Mouse (Mus musculus): ENCODE results near the gene Dtnbp1. TPM values are rescaled to one million over a fixed set of nuclear protein-coding genes. Genes with fewer than 3 reads are reported as not detected.

Gene Dtnbp1
- polyA plus RNA-seq, 1 experiment from 2014 or later = 133 TPM

GRCm38 (mm10) chr13:44921095-44921494, 80.9 kb downstream of the Dtnbp1 start:
- H3K4me1 ChIP-seq (ENCODE audit: control insufficient read depth, insufficient read depth, low read depth, low read length) = no peaks in the 10 kb centered on the region; the same call in 1 of the 2 replicates
- no peaks in the 10 kb centered on the region for H3K27me3 ChIP-seq (replicated peaks; ENCODE audit: control insufficient read depth, insufficient read depth, low read length)
- no peak overlapping the region for H3K9ac ChIP-seq (ENCODE audit: low read depth, low read length)
- no peak overlapping the region for H3K27ac ChIP-seq (ENCODE audit: low read depth, low read length)
- 75% methylated on average over 10 of the region's 10 CpGs for WGBS
- H3K9me3 ChIP-seq (ENCODE audit: control insufficient read depth, low read length) = no peaks in the 10 kb centered on the region
- ATAC-seq = no peak
- peaks cover 41% of the 10 kb centered on the region for H3K36me3 ChIP-seq (ENCODE audit: control insufficient read depth, insufficient read depth, low read length)
- no peak overlapping the region for H3K4me2 ChIP-seq (ENCODE audit: low read length)
- H3K4me3 ChIP-seq (ENCODE audit: low read length) = no peak overlapping the region

- H3K27me3 ChIP-seq (replicated peaks; ENCODE audit: control insufficient read depth, insufficient read depth, low read length) = no peaks in the 10 kb centered on the region
- H3K4me3 ChIP-seq (ENCODE audit: low read length) = no peak overlapping the region
- H3K4me1 ChIP-seq (ENCODE audit: control insufficient read depth, insufficient read depth, low read depth, low read length) = peaks cover 6% of the 10 kb centered on the region
- no peaks in the 10 kb centered on the region for H3K9me3 ChIP-seq (ENCODE audit: control insufficient read depth, low read length)
- ATAC-seq = no peak
- H3K9ac ChIP-seq (ENCODE audit: low read depth, low read length) = no peak overlapping the region
- WGBS = 92% methylated on average over 2 of the region's 2 CpGs
- H3K4me2 ChIP-seq (ENCODE audit: low read length) = no peak overlapping the region
- H3K36me3 ChIP-seq (ENCODE audit: control insufficient read depth, insufficient read depth, low read length) = peaks cover 52% of the 10 kb centered on the region
- no peak overlapping the region for H3K27ac ChIP-seq (ENCODE audit: low read depth, low read length)
Measured at GRCm38 (mm10) chr13:44918269-44918668, 83.7 kb downstream of the Dtnbp1 start.

DNA sequence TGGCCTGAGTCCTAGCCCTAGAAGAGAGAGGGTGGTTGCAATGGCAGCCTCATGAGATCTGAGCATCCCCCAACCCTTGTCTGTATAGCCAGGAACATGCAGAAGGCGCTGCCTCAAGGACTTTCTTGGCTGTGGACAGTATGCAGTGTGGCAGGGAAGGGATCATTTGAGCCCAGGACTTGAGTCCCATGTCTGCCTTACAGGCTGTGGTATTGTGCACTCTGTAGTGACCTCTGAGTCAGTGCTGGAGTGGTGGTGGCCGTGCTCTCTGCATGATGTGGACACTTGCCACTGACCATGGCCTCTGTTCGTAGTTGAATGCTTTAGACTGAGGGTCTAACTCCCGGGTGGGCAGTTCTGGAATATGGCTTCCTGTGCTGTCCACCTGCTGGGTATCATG, 84.7 kb downstream of the Dtnbp1 start:
- no peak overlapping the region for H3K9ac ChIP-seq (ENCODE audit: low read depth, low read length)
- H3K4me3 ChIP-seq (ENCODE audit: low read length) = no peak overlapping the region
- H3K36me3 ChIP-seq (ENCODE audit: control insufficient read depth, insufficient read depth, low read length) = peaks cover 45% of the 10 kb centered on the region
- no peak overlapping the region for H3K27ac ChIP-seq (ENCODE audit: low read depth, low read length)
- ATAC-seq = no peak
- peaks cover 15% of the 10 kb centered on the region for H3K4me1 ChIP-seq (ENCODE audit: control insufficient read depth, insufficient read depth, low read depth, low read length)
- no peak overlapping the region for H3K4me2 ChIP-seq (ENCODE audit: low read length)
- H3K9me3 ChIP-seq (ENCODE audit: control insufficient read depth, low read length) = no peaks in the 10 kb centered on the region
- no peaks in the 10 kb centered on the region for H3K27me3 ChIP-seq (replicated peaks; ENCODE audit: control insufficient read depth, insufficient read depth, low read length)
- 95% methylated on average over 4 of the region's 4 CpGs for WGBS

GRCm38 (mm10) chr13:44915945-44916344, 86.0 kb downstream of the Dtnbp1 start:
- H3K4me2 ChIP-seq (ENCODE audit: low read length) = no peak overlapping the region
- no peak overlapping the region for H3K4me3 ChIP-seq (ENCODE audit: low read length)
- no peaks in the 10 kb centered on the region for H3K27me3 ChIP-seq (replicated peaks; ENCODE audit: control insufficient read depth, insufficient read depth, low read length)
- peaks cover 46% of the 10 kb centered on the region for H3K36me3 ChIP-seq (ENCODE audit: control insufficient read depth, insufficient read depth, low read length)
- no peak overlapping the region for H3K9ac ChIP-seq (ENCODE audit: low read depth, low read length)
- ATAC-seq = no peak
- peaks cover 19% of the 10 kb centered on the region for H3K4me1 ChIP-seq (ENCODE audit: control insufficient read depth, insufficient read depth, low read depth, low read length)
- 67% methylated on average over 4 of the region's 4 CpGs for WGBS
- H3K27ac ChIP-seq (ENCODE audit: low read depth, low read length) = no peak overlapping the region
- H3K9me3 ChIP-seq (ENCODE audit: control insufficient read depth, low read length) = no peaks in the 10 kb centered on the region

- 94% methylated on average over 5 of the region's 5 CpGs for WGBS
- no peak overlapping the region for H3K4me2 ChIP-seq (ENCODE audit: low read length)
- peaks cover 19% of the 10 kb centered on the region for H3K4me1 ChIP-seq (ENCODE audit: control insufficient read depth, insufficient read depth, low read depth, low read length)
- H3K9me3 ChIP-seq (ENCODE audit: control insufficient read depth, low read length) = no peaks in the 10 kb centered on the region
- H3K27ac ChIP-seq (ENCODE audit: low read depth, low read length) = no peak overlapping the region
- no peak overlapping the region for H3K4me3 ChIP-seq (ENCODE audit: low read length)
- no peaks in the 10 kb centered on the region for H3K27me3 ChIP-seq (replicated peaks; ENCODE audit: control insufficient read depth, insufficient read depth, low read length)
- ATAC-seq = no peak
- H3K36me3 ChIP-seq (ENCODE audit: control insufficient read depth, insufficient read depth, low read length) = peaks cover 52% of the 10 kb centered on the region
- H3K9ac ChIP-seq (ENCODE audit: low read depth, low read length) = no peak overlapping the region
Measured at GRCm38 (mm10) chr13:44915382-44915781, 86.6 kb downstream of the Dtnbp1 start.

DNA sequence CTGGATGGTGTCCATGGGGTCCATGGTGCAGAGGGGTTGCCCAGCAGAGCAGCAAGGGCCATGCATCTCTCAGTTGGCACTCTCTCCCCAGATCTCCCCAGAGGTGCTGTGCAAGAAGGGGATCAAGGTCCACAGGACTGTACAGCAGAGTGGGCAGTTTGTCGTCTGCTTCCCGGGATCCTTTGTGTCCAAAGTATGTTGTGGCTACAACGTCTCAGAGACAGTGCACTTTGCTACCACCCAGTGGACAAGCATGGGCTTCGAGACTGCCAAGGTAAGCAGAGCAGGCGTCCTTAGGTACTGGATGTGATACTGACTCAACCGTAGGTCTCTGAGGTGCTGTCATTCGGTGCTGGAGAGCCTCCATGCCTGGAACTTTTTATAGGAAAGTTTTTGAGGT, 88.4 kb downstream of the Dtnbp1 start:
- 0 out of 2 replicates have a peak overlapping the region, but pooled peaks have one; percentile 5 for H3K27ac ChIP-seq (ENCODE audit: low read depth, low read length)
- peaks cover 21% of the 10 kb centered on the region for H3K4me1 ChIP-seq (ENCODE audit: control insufficient read depth, insufficient read depth, low read depth, low read length)
- 59% methylated on average over 7 of the region's 7 CpGs for WGBS
- no peaks in the 10 kb centered on the region for H3K9me3 ChIP-seq (ENCODE audit: control insufficient read depth, low read length)
- no peaks in the 10 kb centered on the region for H3K27me3 ChIP-seq (replicated peaks; ENCODE audit: control insufficient read depth, insufficient read depth, low read length)
- H3K36me3 ChIP-seq (ENCODE audit: control insufficient read depth, insufficient read depth, low read length) = peaks cover 45% of the 10 kb centered on the region
- no peak overlapping the region for H3K9ac ChIP-seq (ENCODE audit: low read depth, low read length)
- H3K4me3 ChIP-seq (ENCODE audit: low read length) = no peak overlapping the region
- ATAC-seq = no peak
- no peak overlapping the region for H3K4me2 ChIP-seq (ENCODE audit: low read length)

- 61% methylated on average over 2 of the region's 2 CpGs for WGBS
Measured at GRCm38 (mm10) chr13:44912851-44913250, 89.1 kb downstream of the Dtnbp1 start.

GRCm38 (mm10) chr13:44908790-44909189, 93.2 kb downstream of the Dtnbp1 start:
- WGBS = 22% methylated on average over 1 of the region's 1 CpGs
- H3K4me3 ChIP-seq (ENCODE audit: low read length) = no peak overlapping the region
- no peak for ATAC-seq
- H3K4me1 ChIP-seq (ENCODE audit: control insufficient read depth, insufficient read depth, low read depth, low read length) = peaks cover 26% of the 10 kb centered on the region
- H3K9me3 ChIP-seq (ENCODE audit: control insufficient read depth, low read length) = no peaks in the 10 kb centered on the region
- H3K27ac ChIP-seq (ENCODE audit: low read depth, low read length) = no peak overlapping the region
- H3K36me3 ChIP-seq (ENCODE audit: control insufficient read depth, insufficient read depth, low read length) = peaks cover 23% of the 10 kb centered on the region
- H3K27me3 ChIP-seq (replicated peaks; ENCODE audit: control insufficient read depth, insufficient read depth, low read length) = no peaks in the 10 kb centered on the region
- no peak overlapping the region for H3K9ac ChIP-seq (ENCODE audit: low read depth, low read length)
- no peak overlapping the region for H3K4me2 ChIP-seq (ENCODE audit: low read length)

More at GRCm38 (mm10) chr13:44912851-44913250, 89.1 kb downstream of the Dtnbp1 start:
- peaks cover 48% of the 10 kb centered on the region for H3K36me3 ChIP-seq (ENCODE audit: control insufficient read depth, insufficient read depth, low read length)
- no peak overlapping the region for H3K4me2 ChIP-seq (ENCODE audit: low read length)
- peak; percentile 66 for ATAC-seq
- no peaks in the 10 kb centered on the region for H3K9me3 ChIP-seq (ENCODE audit: control insufficient read depth, low read length)
- H3K9ac ChIP-seq (ENCODE audit: low read depth, low read length) = no peak overlapping the region
- H3K4me1 ChIP-seq (ENCODE audit: control insufficient read depth, insufficient read depth, low read depth, low read length) = peaks cover 27% of the 10 kb centered on the region
- H3K27ac ChIP-seq (ENCODE audit: low read depth, low read length) = no peak overlapping the region
- H3K4me3 ChIP-seq (ENCODE audit: low read length) = no peak overlapping the region
- no peaks in the 10 kb centered on the region for H3K27me3 ChIP-seq (replicated peaks; ENCODE audit: control insufficient read depth, insufficient read depth, low read length)

DNA sequence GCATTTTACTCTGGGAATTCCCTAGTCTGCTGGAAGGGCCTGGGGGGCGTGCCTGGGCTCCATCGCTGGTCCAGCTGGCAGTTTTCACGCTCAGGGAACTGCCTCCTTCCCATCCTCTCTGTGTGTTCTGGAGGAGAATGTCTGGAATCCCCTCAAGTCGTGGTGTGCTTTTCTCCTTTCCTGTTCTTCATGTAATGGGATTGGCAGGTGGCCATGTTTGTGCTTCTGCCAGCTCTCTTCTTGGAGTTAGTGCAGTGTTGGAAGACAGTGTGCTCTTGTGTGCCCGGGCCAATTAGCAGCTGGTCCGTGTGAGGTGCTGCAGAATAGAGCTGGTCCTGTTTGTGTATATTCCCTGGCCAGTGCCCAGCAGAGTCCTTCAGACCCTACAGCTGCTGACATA, 94.2 kb downstream of the Dtnbp1 start:
- no peaks in the 10 kb centered on the region for H3K9me3 ChIP-seq (ENCODE audit: control insufficient read depth, low read length)
- H3K27me3 ChIP-seq (replicated peaks; ENCODE audit: control insufficient read depth, insufficient read depth, low read length) = no peaks in the 10 kb centered on the region
- peak overlapping the region; percentile 62 for H3K27ac ChIP-seq (ENCODE audit: low read depth, low read length)
- WGBS = 31% methylated on average over 6 of the region's 6 CpGs
- peaks cover 17% of the 10 kb centered on the region for H3K4me1 ChIP-seq (ENCODE audit: control insufficient read depth, insufficient read depth, low read depth, low read length)
- H3K4me2 ChIP-seq (ENCODE audit: low read length) = no peak overlapping the region
- H3K36me3 ChIP-seq (ENCODE audit: control insufficient read depth, insufficient read depth, low read length) = peaks cover 25% of the 10 kb centered on the region
- H3K9ac ChIP-seq (ENCODE audit: low read depth, low read length) = no peak overlapping the region
- ATAC-seq = peak; percentile 98
- H3K4me3 ChIP-seq (ENCODE audit: low read length) = no peak overlapping the region

- no peak overlapping the region for H3K4me3 ChIP-seq (ENCODE audit: low read length)
- ATAC-seq = no peak
- peaks cover 8% of the 10 kb centered on the region for H3K4me1 ChIP-seq (ENCODE audit: control insufficient read depth, insufficient read depth, low read depth, low read length)
- no peaks in the 10 kb centered on the region for H3K27me3 ChIP-seq (replicated peaks; ENCODE audit: control insufficient read depth, insufficient read depth, low read length)
- H3K9me3 ChIP-seq (ENCODE audit: control insufficient read depth, low read length) = no peaks in the 10 kb centered on the region
- H3K27ac ChIP-seq (ENCODE audit: low read depth, low read length) = no peak overlapping the region
- H3K9ac ChIP-seq (ENCODE audit: low read depth, low read length) = no peak overlapping the region
- no peak overlapping the region for H3K4me2 ChIP-seq (ENCODE audit: low read length)
- peaks cover 32% of the 10 kb centered on the region for H3K36me3 ChIP-seq (ENCODE audit: control insufficient read depth, insufficient read depth, low read length)
- 85% methylated on average over 11 of the region's 11 CpGs for WGBS
Measured at GRCm38 (mm10) chr13:44906141-44906540, 95.8 kb downstream of the Dtnbp1 start.
